Mouse (Mus musculus): ENCODE measurements around the gene Lamtor2.

Gene Lamtor2

DNA sequence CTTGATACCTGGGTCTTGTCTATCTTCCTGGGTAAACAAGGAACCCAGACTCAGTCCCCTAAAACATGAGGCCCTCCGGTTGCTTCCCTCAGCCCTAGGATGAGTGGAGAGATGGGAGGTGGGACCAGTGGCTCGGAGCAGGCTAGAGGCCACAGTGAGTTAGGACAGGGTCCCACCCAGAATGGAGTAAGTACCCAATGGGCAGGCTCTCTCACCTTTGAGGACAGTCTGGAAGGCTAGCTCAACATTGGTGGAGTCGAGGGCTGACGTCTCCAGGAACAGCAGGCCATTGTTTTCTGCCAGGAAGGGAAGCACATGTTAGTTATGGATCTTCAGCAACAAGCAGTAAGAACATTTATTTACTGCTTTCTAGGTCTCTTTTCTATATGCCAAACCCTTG, 10.4 kb downstream of the Lamtor2 start:
- no peak for DNase-seq (ENCODE audit: low spot score)

DNA sequence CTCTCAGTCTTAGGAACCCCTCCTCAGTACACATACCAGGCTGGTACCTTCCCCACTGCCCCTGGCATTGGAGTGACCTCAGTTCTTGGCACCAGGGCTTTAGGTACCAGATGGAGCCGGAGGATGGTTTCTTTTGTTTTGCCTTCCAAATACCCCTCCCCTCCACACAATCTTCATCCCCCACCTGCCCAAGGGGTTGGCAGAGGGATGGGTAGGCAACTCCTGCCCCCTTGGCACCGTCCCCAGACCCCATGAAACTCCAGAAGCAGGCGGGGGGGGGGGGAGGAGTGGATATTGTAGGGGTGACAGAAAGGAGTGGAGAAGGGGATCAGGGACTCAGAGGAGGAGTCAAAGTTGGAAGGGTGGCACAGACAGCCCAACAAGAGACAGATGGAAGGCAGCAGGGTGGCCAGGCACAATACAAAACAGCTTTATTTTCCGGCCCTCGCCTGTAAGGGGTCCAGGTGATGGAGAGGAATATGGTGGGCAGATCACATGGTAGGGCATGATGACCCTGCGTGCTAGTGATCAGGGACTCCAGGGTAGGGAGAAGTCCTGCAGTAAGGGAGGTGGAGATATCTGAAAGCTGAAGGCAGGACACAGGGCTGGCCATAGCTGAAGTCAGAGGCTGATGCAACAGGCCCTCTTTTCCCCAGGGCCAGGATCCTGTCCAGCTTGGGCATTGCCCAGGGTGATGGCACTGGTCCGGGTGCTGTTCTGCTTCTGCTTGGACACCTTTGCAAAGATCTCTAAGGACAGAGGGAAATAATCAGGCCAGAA, 11.1 kb downstream of the Lamtor2 start:
- DNase-seq (ENCODE audit: low spot score), result no peak

- DNase-seq (ENCODE audit: low spot score), result no peak
Observed at GRCm38 (mm10) chr3:88540085-88540484, 12.8 kb downstream of the Lamtor2 start.

DNA sequence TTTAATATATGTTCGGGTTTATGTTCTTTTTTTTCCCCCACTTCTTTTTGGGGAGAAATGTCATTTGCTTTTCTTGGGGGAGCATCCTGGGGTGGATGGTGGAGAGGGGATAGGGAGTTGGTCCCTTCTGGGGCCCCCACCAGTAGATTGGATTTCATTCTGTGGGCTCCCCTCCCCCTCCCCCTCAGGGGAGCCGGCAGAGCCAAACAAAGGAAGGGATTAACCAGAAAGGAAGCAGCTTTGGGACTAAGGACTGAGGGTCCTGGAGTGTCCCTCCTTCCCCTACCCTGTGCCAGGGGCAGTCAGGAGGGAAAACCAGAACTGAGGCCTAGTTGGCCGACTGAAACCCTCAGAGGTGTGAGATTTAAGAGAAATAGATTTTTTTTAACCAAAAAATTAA, 13.5 kb downstream of the Lamtor2 start:
- no peak for DNase-seq (ENCODE audit: low spot score)

DNA sequence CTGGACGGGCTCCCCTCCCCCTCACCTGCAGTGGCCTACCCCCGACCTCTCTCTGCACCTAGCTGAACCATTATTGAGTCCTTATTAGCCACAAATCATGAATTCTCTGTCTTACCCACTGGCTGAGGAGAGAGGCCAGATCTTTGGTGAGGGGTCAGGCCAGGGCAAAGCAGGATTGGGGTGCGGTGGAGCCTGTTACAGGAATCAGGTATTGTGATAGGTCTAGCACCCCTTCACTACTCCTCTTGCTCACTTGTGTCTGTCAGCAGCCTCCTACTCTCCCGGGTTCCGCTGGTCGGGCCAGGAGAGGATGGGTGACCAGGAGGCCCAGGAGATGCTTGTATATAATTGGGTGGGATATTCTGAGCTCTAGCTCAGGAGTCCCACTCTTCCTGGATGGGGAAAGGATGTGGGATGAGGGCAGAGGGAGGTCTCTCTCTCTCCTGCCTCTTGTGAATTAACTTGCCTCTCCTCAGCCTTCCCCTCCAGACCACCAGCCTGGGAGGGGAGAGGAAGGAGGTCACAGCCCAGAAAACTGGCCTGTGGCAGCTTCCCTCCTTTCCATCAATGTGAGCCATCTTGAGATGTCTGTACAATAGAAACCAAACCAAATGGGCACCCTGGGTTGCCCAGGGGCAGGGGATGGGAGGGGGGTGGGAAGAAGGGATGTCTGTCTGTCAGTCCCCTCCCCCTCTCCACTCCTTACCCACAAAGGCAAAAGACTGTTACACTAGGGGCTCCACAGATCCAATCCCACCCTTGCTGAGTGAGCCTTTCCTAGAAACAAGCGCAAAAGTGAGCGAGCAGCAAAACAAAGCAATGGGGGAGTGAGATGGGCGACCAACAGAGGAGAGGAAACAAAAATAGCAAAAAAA, 14.4 kb downstream of the Lamtor2 start:
- DNase-seq (ENCODE audit: low spot score), result no peak

GRCm38 (mm10) chr3:88537146-88537545, 15.7 kb downstream of the Lamtor2 start:
- DNase-seq (ENCODE audit: low spot score), result no peak

- DNase-seq (ENCODE audit: low spot score), result no peak
Observed at GRCm38 (mm10) chr3:88536103-88536930, 16.6 kb downstream of the Lamtor2 start.

DNA sequence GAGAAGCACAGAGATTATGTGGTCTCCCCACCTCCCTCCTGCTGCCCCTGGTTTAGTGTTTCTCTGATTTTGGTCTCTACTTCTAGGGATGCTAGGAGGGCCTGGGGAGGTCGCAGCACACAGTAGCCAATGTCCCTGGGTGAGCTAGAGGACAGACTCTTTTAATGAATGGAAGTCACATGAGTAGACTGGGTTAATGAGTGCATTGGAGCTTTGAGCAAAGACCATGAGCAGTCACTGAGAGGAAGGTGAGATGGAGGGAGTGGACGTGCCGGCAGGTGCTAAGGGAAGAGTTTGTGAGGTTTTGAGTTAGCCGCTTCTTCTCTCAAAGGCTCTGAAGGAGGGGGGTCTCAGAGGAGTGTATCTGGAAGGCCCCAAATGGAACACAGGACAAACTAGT, 17.3 kb downstream of the Lamtor2 start:
- DNase-seq (ENCODE audit: low spot score), result no peak

- DNase-seq (ENCODE audit: low spot score), result no peak
Observed at GRCm38 (mm10) chr3:88535005-88535404, 17.9 kb downstream of the Lamtor2 start.

DNA sequence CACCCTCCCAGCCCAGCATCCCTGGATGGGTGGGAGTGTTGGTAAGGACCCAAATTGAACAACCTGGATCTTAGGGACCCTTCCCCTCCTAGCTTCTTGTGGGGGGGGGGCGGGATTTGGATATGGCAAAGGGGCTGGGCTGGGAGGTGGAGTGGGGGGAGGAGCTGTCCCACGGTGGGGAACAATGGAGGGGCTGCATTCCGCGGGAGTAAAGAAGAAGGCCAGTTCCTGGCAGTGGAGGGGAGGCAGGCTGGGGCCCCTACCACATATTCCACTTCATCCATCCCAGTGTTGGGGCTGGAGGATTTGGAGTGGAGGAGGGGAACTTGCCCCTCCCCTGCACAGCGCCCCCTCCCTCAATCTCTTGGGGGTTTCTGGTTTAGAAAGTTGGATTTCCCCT, 19.2 kb downstream of the Lamtor2 start:
- no peak for DNase-seq (ENCODE audit: low spot score)

- DNase-seq (ENCODE audit: low spot score), result no peak
Observed at GRCm38 (mm10) chr3:88532689-88533511, 20.0 kb downstream of the Lamtor2 start.

DNA sequence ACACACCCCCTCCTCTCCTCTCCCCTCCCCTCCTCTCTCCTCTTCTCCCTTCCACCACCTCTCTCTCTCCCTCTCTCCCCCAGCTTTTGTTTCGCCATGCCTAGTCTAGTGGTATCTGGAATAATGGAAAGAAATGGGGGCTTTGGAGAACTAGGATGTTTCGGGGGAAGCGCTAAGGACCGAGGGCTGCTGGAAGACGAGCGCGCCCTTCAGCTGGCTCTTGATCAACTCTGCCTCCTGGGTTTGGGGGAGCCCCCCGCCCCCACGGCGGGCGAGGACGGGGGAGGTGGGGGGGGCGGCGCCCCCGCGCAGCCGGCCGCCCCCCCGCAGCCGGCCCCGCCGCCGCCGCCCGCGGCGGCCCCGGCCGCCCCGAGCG, 20.6 kb downstream of the Lamtor2 start, which contains the start of gene Mex3a:
Gene Mex3a, plus strand, starts transcription at position 97 of the 376 bp plus-strand sequence.
- no peak for DNase-seq (ENCODE audit: low spot score)

DNA sequence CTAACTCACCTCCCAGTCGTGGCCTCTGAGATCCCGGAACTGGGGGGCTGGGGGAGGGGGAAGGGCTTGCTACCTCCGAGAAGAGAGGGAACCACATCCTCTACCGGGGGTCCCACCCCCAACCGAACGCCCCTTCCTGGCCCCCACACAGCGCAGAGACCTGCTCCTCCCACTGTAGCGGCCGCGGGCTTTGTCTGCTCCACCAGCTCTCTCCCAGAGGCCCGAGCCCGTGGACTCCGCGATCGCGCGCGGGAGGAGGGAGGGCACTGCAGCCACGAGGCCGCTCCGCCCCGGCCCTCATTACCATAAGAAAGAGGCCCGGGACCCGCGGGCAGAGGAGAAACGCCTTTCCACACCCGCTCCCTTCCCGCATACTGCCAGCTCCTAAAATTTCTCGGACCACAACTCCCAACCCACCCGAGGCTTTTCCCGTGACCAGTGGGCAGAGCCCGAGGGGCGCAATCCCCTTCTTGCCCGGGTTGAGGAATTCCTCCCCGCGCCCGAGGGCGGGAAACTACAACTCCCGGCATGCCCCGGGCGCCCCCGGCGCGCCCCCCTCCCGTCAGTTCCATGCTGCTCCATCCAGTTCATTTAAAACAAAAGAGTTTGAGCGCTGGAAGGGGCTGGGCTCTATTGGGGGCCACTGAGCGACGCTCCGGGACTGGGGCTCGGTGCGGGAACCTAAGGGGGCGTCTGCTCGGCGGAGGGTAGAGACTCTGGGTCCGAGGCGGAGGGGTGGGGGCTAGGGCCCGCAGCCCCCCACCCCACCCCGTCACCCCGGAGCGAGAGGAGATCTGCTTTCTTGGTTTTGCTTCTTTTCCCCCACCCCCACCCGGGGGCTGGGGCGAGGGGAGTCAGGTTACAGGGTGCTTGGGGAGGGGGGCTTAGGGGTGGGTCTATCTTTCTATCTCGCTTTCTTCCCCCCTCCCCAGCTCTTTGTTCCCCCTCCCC, 21.3 kb downstream of the Lamtor2 start:
- DNase-seq (ENCODE audit: low spot score), result peak; percentile 84

GRCm38 (mm10) chr3:88530082-88530864, 22.6 kb downstream of the Lamtor2 start:
- no peak for DNase-seq (ENCODE audit: low spot score)

DNA sequence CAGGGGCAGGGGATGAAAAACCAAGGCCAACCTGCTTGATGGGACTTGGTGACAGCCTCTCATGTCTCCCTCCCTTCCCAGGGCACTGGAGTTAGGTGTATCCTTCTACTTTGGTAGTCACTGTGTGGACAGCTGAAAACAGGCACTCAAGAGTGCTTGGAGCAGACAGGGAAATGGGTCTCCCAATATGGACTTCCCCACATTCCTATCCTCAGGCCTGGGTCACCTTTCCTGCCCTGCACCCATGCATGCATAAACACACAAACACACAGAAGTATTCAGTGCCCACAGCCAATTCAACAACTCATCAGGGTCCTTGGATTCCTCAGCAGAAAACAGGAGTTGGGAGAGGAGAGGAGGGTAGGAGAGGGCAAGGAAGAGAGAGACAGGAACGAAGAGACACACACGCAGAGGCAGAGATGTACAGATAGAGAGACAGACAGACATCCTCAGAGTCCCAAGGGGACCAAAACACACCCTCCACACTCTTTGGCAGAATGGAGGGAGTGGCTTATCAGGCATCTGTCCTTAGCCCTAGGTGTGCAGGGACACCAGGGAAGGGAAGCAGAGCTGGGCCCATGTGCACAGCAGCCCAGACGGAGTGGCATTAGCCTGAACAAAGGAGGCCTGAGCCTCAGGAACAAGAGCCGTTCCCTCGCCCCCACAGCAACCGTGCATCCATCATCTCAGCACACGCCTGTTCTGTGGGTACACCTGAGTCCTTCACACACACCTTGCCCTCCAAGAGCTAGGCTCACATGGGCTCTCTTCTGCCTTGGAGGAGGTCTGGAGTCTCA, 23.5 kb downstream of the Lamtor2 start:
- DNase-seq (ENCODE audit: low spot score), result no peak

GRCm38 (mm10) chr3:88528646-88529045, 24.2 kb downstream of the Lamtor2 start:
- no peak for DNase-seq (ENCODE audit: low spot score)

- DNase-seq (ENCODE audit: low spot score), result no peak
Observed at GRCm38 (mm10) chr3:88527565-88527964, 25.3 kb downstream of the Lamtor2 start.
